Mouse (Mus musculus) left cerebral cortex, postnatal 36 days (tissue): ENCODE measurements around the gene Gga3. TPM values are rescaled to one million over a fixed set of nuclear protein-coding genes. Genes with fewer than 3 reads are reported as not detected.

Experiments
- DNase-seq, 2 experiments: peaks; one replicate each; pipeline ENCODE4 v3.0.0; 2021 to 2022; ENCODE audit warnings: low spot score in 2 of 2, mixed read lengths in 1 of 2
- intact Hi-C: fragments of 180-260 bp; cut with DNase I; formaldehyde crosslinking; loops from one replicate; pipeline ENCODE4 v1.15.1; 2025
- total RNA-seq, 2 experiments: library from RNA; stranded (reverse); gene quantifications; 2 replicates each; pipeline ENCODE4 v1.2.3; 2021

Gene Gga3
- total RNA-seq, 2 experiments from 2014 or later, result 70.2 to 74.3 TPM

- DNase-seq, result no peak
- intact Hi-C loops, result no loop called here
Measured at GRCm38 (mm10) chr11:115632862-115633261, 29.0 kb upstream of the Gga3 start.

- no peak for DNase-seq
- intact Hi-C loops, result no loop called here
Measured at GRCm38 (mm10) chr11:115632247-115632646, 28.4 kb upstream of the Gga3 start.

GRCm38 (mm10) chr11:115631505-115631890 lies 27.6 kb upstream of the Gga3 start:
- intact Hi-C loops, result no loop called here
- no peak for DNase-seq

- no peak for DNase-seq
- intact Hi-C loops, result no loop called here
Measured at GRCm38 (mm10) chr11:115630532-115631504, 27.0 kb upstream of the Gga3 start.

- DNase-seq, result no peak
- intact Hi-C loops, result no loop called here
Measured at GRCm38 (mm10) chr11:115629734-115630531, 26.1 kb upstream of the Gga3 start.

GRCm38 (mm10) chr11:115628465-115629101 lies 24.7 kb upstream of the Gga3 start:
- no peak for DNase-seq
- intact Hi-C loops, result no loop called here

GRCm38 (mm10) chr11:115627705-115628464 lies 24.0 kb upstream of the Gga3 start, which contains the start of gene Slc25a19:
Gene Slc25a19, minus strand, starts transcription at chr11:115628295.
- DNase-seq, result peak; percentile 99
- intact Hi-C loops, result no loop called here

GRCm38 (mm10) chr11:115626824-115627616 lies 23.2 kb upstream of the Gga3 start:
- no peak for DNase-seq
- intact Hi-C loops, result no loop called here

GRCm38 (mm10) chr11:115625877-115626276 lies 22.0 kb upstream of the Gga3 start:
- no peak for DNase-seq
- intact Hi-C loops, result no loop called here

GRCm38 (mm10) chr11:115623487-115624070 lies 19.7 kb upstream of the Gga3 start:
- intact Hi-C loops, result no loop called here
- DNase-seq, result no peak

- intact Hi-C loops, result no loop called here
- no peak for DNase-seq
Measured at GRCm38 (mm10) chr11:115619949-115620348, 16.1 kb upstream of the Gga3 start.

GRCm38 (mm10) chr11:115618732-115619516 lies 15.1 kb upstream of the Gga3 start:
- intact Hi-C loops, result no loop called here
- DNase-seq, result no peak

GRCm38 (mm10) chr11:115618001-115618400 lies 14.2 kb upstream of the Gga3 start:
- intact Hi-C loops, result no loop called here

GRCm38 (mm10) chr11:115616893-115617292 lies 13.0 kb upstream of the Gga3 start:
- intact Hi-C loops, result no loop called here
- no peak for DNase-seq

More at GRCm38 (mm10) chr11:115618001-115618400, 14.2 kb upstream of the Gga3 start:
- DNase-seq, result no peak

GRCm38 (mm10) chr11:115616371-115616770 lies 12.5 kb upstream of the Gga3 start:
- DNase-seq, result no peak
- intact Hi-C loops, result no loop called here

- no peak for DNase-seq
- intact Hi-C loops, result no loop called here
Measured at GRCm38 (mm10) chr11:115615875-115616274, 12.0 kb upstream of the Gga3 start.

GRCm38 (mm10) chr11:115615108-115615825 lies 11.4 kb upstream of the Gga3 start:
- intact Hi-C loops, result no loop called here

More at GRCm38 (mm10) chr11:115615108-115615825, 11.4 kb upstream of the Gga3 start:
- DNase-seq, result no peak
